Mouse (Mus musculus): ENCODE results near the gene Bola2.
"Not testable (repeated sequence)": the region's sequence is repeated elsewhere in the genome, so short reads cannot be mapped to it uniquely, and the experiment has no call there.

Gene Bola2

GRCm38 (mm10) chr7:126688156-126688555 lies 7.0 kb upstream of the Bola2 start:
- not testable (repeated sequence) for DNase-seq (ENCODE audit: low read depth in 2 of 2, low spot score in 2 of 2)

GRCm38 (mm10) chr7:126689021-126689420 lies 6.2 kb upstream of the Bola2 start:
- DNase-seq (ENCODE audit: low read depth in 2 of 2, low spot score in 2 of 2) = no peak

- no peak for DNase-seq (ENCODE audit: low read depth in 2 of 2, low spot score in 2 of 2)
Measured at GRCm38 (mm10) chr7:126690737-126691136, 4.5 kb upstream of the Bola2 start.

GRCm38 (mm10) chr7:126691676-126692075 lies 3.5 kb upstream of the Bola2 start:
- DNase-seq (ENCODE audit: low read depth in 2 of 2, low spot score in 2 of 2) = no peak

- DNase-seq (ENCODE audit: low read depth in 2 of 2, low spot score in 2 of 2) = no peak
Measured at GRCm38 (mm10) chr7:126692426-126692825, 2.8 kb upstream of the Bola2 start.

- peak; percentile 80 to 90 for DNase-seq (ENCODE audit: low read depth in 2 of 2, low spot score in 2 of 2)
Measured at GRCm38 (mm10) chr7:126693256-126693655, 1.9 kb upstream of the Bola2 start.

- DNase-seq (ENCODE audit: low read depth in 2 of 2, low spot score in 2 of 2) = no peak
Measured at GRCm38 (mm10) chr7:126693781-126694180, 1.4 kb upstream of the Bola2 start.

- no peak for DNase-seq (ENCODE audit: low read depth in 2 of 2, low spot score in 2 of 2)
Measured at GRCm38 (mm10) chr7:126694441-126695051, 655 bp upstream of the Bola2 start.

GRCm38 (mm10) chr7:126695631-126696207 lies 518 bp downstream of the Bola2 start, which contains the start of gene Slx1b:
Slx1b (minus strand) TSS chr7:126695784.
- DNase-seq (ENCODE audit: low read depth in 2 of 2, low spot score in 2 of 2) = peak; percentile 85 to 87

GRCm38 (mm10) chr7:126696303-126696702 lies 1.1 kb downstream of the Bola2 start:
- DNase-seq (ENCODE audit: low read depth in 2 of 2, low spot score in 2 of 2) = no peak

GRCm38 (mm10) chr7:126696886-126697285 lies 1.7 kb downstream of the Bola2 start:
- no peak for DNase-seq (ENCODE audit: low read depth in 2 of 2, low spot score in 2 of 2)

- no peak for DNase-seq (ENCODE audit: low read depth in 2 of 2, low spot score in 2 of 2)
Measured at GRCm38 (mm10) chr7:126697838-126698237, 2.6 kb downstream of the Bola2 start.

GRCm38 (mm10) chr7:126700063-126701015 lies 5.1 kb downstream of the Bola2 start:
- no peak for DNase-seq (ENCODE audit: low read depth in 2 of 2, low spot score in 2 of 2)

- peak; percentile 90 to 97 for DNase-seq (ENCODE audit: low read depth in 2 of 2, low spot score in 2 of 2)
Measured at GRCm38 (mm10) chr7:126701070-126701469, 5.9 kb downstream of the Bola2 start.

GRCm38 (mm10) chr7:126701559-126702357 lies 6.6 kb downstream of the Bola2 start:
- DNase-seq (ENCODE audit: low read depth in 2 of 2, low spot score in 2 of 2) = no peak

GRCm38 (mm10) chr7:126702358-126702757 lies 7.2 kb downstream of the Bola2 start:
- peak; percentile 75 to 76 for DNase-seq (ENCODE audit: low read depth in 2 of 2, low spot score in 2 of 2)

GRCm38 (mm10) chr7:126702861-126703756 lies 7.9 kb downstream of the Bola2 start:
- no peak for DNase-seq (ENCODE audit: low read depth in 2 of 2, low spot score in 2 of 2)

- DNase-seq (ENCODE audit: low read depth in 2 of 2, low spot score in 2 of 2) = no peak
Measured at GRCm38 (mm10) chr7:126703757-126704077, 8.5 kb downstream of the Bola2 start.

- peak; percentile 77 to 83 for DNase-seq (ENCODE audit: low read depth in 2 of 2, low spot score in 2 of 2)
Measured at GRCm38 (mm10) chr7:126704121-126704980, 9.2 kb downstream of the Bola2 start.
